Mouse (Mus musculus): Measurements from ENCODE around the gene Krtap29-1. TPM values are rescaled to one million over a fixed set of nuclear protein-coding genes. Genes with fewer than 3 reads are reported as not detected.

Krtap29-1 gene
- total and polyA plus RNA-seq, 3 experiments = not detected

DNA sequence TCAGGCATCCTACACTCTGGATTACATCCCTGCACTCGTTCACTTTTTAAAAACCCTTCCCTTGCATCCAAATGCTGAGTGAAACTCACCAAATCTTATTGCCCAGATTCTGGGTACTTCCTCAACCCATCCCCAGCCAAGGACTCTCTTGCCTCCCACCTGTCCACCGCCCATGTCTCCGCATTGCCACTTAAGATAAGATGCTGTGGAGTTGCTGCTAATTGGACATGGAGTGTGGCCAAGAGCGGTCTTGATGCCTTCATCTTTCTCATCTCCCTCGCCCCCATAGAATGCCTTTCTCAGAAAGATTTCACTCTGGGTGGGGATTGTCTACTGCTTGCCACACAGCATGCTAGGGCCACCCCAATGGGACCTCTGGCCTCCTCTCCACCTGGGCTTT lies 29.5 kb upstream of the Krtap29-1 start:
- no peak for TF ChIP-seq POLR2A (IDR thresholded peaks at IDR 0.05; ENCODE audit: insufficient read depth, low read depth, low read length)
- TF ChIP-seq EP300 (IDR thresholded peaks at IDR 0.05; ENCODE audit: insufficient read depth, low read depth, low read length) = no peak
- TF ChIP-seq CTCF (IDR thresholded peaks at IDR 0.05) = no peak
- 72% methylated on average over 5 of the region's 5 CpGs for WGBS
- intact Hi-C loops (cut with DNase I) = loop anchor here (10.0 kb wide), 1 partner anchor 544 kb away; no protein-coding TSS in a partner anchor
- Histone ChIP-seq H3K36me3 (ENCODE audit: control insufficient read depth, insufficient read depth, low read length) (no peaks in the 10 kb centered on the region), H3K27me3 (ENCODE audit: control insufficient read depth, insufficient read depth, low read length) (no peaks in the 10 kb centered on the region), H3K4me1 (ENCODE audit: control insufficient read depth, insufficient read depth, low read length) (no peaks in the 10 kb centered on the region), H3K4me3 (no peak overlapping the region), H3K79me2 (replicated peaks; ENCODE audit: control insufficient read depth, insufficient read depth, low read length) (no peaks in the 10 kb centered on the region), H3K27ac (no peak overlapping the region), H3K9ac (ENCODE audit: low read depth, low read length) (no peak overlapping the region)
- no peak for DNase-seq

DNA sequence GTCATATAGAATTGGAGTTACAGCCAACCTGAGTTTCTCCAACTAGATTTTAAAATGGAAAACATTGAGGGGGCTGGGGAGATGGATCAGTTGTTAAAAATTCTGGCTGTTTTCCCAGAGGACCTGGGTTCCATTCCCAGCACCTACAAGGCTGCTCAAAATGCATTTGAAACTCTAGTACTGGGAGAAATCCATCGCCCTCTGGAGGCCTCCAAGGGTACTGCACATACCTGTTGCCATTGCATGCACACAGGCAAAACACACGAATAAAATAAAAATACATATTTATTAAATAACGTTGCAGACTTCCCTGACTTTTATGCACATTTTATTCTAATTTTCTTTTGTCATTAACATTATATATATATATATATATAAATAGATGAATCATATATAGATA lies 27.8 kb upstream of the Krtap29-1 start:
- Histone ChIP-seq H3K36me3 (ENCODE audit: control insufficient read depth, insufficient read depth, low read length) (no peaks in the 10 kb centered on the region), H3K4me3 (no peak overlapping the region), H3K27ac (no peak overlapping the region), H3K79me2 (replicated peaks; ENCODE audit: control insufficient read depth, insufficient read depth, low read length) (no peaks in the 10 kb centered on the region), H3K4me1 (ENCODE audit: control insufficient read depth, insufficient read depth, low read length) (no peaks in the 10 kb centered on the region), H3K9ac (ENCODE audit: low read depth, low read length) (no peak overlapping the region), H3K27me3 (ENCODE audit: control insufficient read depth, insufficient read depth, low read length) (no peaks in the 10 kb centered on the region)
- DNase-seq = no peak
- WGBS = 51% methylated on average over 3 of the region's 3 CpGs
- TF ChIP-seq EP300 (IDR thresholded peaks at IDR 0.05; ENCODE audit: insufficient read depth, low read depth, low read length) (no peak), CTCF (IDR thresholded peaks at IDR 0.05) (peak; percentile 55)
- intact Hi-C loops (cut with DNase I) = loop anchor here (10.0 kb wide), 1 partner anchor 542 kb away; no protein-coding TSS in a partner anchor

DNA sequence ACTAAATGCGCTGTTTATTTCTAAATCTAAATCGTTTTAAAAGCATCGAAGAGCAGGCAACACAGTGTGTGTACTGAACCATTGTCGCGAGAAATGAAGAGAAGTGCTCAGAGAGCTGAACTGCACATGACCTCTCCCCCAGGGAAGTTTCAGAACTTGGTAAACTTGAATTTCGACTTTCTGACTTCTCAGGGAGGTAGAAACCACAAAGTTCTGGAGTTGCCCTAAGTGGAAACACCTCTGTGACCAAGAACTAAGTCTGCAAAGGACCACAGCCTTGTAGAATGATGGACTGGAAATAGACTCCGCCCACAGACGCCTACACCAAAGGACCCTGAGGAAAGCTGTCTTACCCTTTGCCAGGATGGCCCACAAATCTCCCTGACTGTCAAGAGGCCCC lies 27.1 kb upstream of the Krtap29-1 start:
- no peaks in the 10 kb centered on the region for H3K36me3 ChIP-seq (ENCODE audit: control insufficient read depth, insufficient read depth, low read length)
- DNase-seq = no peak
- intact Hi-C loops (cut with DNase I) = loop anchor here (10.0 kb wide), 1 partner anchor 541 kb away; no protein-coding TSS in a partner anchor
- TF ChIP-seq EP300 (IDR thresholded peaks at IDR 0.05; ENCODE audit: insufficient read depth, low read depth, low read length) (no peak), POLR2A (IDR thresholded peaks at IDR 0.05; ENCODE audit: insufficient read depth, low read depth, low read length) (no peak), CTCF (IDR thresholded peaks at IDR 0.05) (no peak)
- H3K4me1 ChIP-seq (ENCODE audit: control insufficient read depth, insufficient read depth, low read length) = no peaks in the 10 kb centered on the region
- 84% methylated on average over 8 of the region's 8 CpGs for WGBS
- H3K27me3 ChIP-seq (ENCODE audit: control insufficient read depth, insufficient read depth, low read length) = no peaks in the 10 kb centered on the region
- H3K27ac ChIP-seq = no peak overlapping the region
- H3K79me2 ChIP-seq (replicated peaks; ENCODE audit: control insufficient read depth, insufficient read depth, low read length) = no peaks in the 10 kb centered on the region
- no peak overlapping the region for H3K4me3 ChIP-seq
- H3K9ac ChIP-seq (ENCODE audit: low read depth, low read length) = no peak overlapping the region

DNA sequence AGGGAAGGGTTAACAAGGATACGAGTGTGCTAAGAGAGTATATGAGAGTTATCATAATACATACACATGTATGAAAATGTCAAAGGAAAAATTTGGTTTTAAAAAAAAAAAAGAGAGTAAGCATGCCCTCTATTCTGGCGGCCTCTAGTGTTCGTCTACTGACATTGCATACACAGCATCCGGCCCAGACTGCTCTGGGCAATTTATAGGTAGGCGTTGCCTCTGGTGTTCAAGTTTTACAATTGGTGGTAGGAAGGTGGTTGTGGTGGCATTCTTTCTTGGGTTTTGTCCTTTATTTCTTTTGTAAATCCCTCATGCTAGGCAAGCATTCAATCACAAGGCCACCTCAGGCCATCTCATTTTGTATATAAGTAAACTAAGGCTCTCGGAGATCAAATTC lies 26.0 kb upstream of the Krtap29-1 start:
- no peak overlapping the region for H3K9ac ChIP-seq (ENCODE audit: low read depth, low read length)
- H3K27ac ChIP-seq = no peak overlapping the region
- 17% methylated on average over 6 of the region's 6 CpGs for WGBS
- no peaks in the 10 kb centered on the region for H3K79me2 ChIP-seq (replicated peaks; ENCODE audit: control insufficient read depth, insufficient read depth, low read length)
- H3K36me3 ChIP-seq (ENCODE audit: control insufficient read depth, insufficient read depth, low read length) = no peaks in the 10 kb centered on the region
- TF ChIP-seq CTCF (IDR thresholded peaks at IDR 0.05) = peak; percentile 96
- TF ChIP-seq EP300 (IDR thresholded peaks at IDR 0.05; ENCODE audit: insufficient read depth, low read depth, low read length) = no peak
- no peak for TF ChIP-seq POLR2A (IDR thresholded peaks at IDR 0.05; ENCODE audit: insufficient read depth, low read depth, low read length)
- no peak overlapping the region for H3K4me3 ChIP-seq
- H3K27me3 ChIP-seq (ENCODE audit: control insufficient read depth, insufficient read depth, low read length) = no peaks in the 10 kb centered on the region
- DNase-seq = peak in 1 of 2 experiments; percentile 10
- intact Hi-C loops (cut with DNase I) = loop anchor here (10.0 kb wide), 1 partner anchor 540 kb away; no protein-coding TSS in a partner anchor
- H3K4me1 ChIP-seq (ENCODE audit: control insufficient read depth, insufficient read depth, low read length) = no peaks in the 10 kb centered on the region

DNA sequence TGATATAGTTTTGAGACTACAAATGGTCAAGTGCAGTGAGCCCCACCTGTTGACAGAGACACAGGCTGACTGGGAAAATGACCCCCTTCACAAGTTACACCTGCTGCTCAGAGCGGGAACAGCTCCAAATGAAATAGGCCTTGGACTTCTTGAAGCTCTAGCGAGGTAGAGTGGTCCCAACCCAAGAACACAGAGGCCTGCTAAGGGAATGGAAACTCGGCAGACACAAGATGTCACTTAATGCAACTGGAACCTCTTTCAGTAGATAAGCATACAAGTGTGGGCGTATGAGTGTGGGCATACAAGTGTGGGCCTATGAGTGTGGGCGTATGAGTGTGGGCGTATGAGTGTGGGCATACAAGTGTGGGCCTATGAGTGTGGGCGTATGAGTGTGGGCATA lies 20.2 kb upstream of the Krtap29-1 start:
- no peak overlapping the region for H3K27ac ChIP-seq
- no peak overlapping the region for H3K4me3 ChIP-seq
- no peaks in the 10 kb centered on the region for H3K79me2 ChIP-seq (replicated peaks; ENCODE audit: control insufficient read depth, insufficient read depth, low read length)
- H3K9ac ChIP-seq (ENCODE audit: low read depth, low read length) = no peak overlapping the region
- DNase-seq = no peak
- intact Hi-C loops (cut with DNase I) = no loop called here
- TF ChIP-seq EP300 (IDR thresholded peaks at IDR 0.05; ENCODE audit: insufficient read depth, low read depth, low read length) (no peak), POLR2A (IDR thresholded peaks at IDR 0.05; ENCODE audit: insufficient read depth, low read depth, low read length) (no peak), CTCF (IDR thresholded peaks at IDR 0.05) (no peak)
- no peaks in the 10 kb centered on the region; the same call in 1 of the 2 replicates for H3K27me3 ChIP-seq (ENCODE audit: control insufficient read depth, insufficient read depth, low read length)
- no peaks in the 10 kb centered on the region for H3K36me3 ChIP-seq (ENCODE audit: control insufficient read depth, insufficient read depth, low read length)
- no peaks in the 10 kb centered on the region for H3K4me1 ChIP-seq (ENCODE audit: control insufficient read depth, insufficient read depth, low read length)
- 83% methylated on average over 7 of the region's 7 CpGs for WGBS

DNA sequence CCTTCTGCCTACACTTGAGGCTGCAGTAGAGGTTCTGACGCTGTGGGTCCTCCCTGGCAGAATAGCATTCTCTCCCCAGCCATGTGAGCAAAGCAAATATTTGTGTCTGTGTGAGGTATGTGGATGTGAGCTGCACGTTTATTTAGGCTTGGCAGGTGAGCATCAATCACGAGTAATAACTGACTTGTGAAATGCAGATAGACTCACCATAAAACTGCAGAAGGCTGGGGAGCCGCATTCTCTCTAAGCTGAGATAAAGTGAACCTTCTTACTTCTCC lies 15.5 kb upstream of the Krtap29-1 start:
- Histone ChIP-seq H3K4me1 (ENCODE audit: control insufficient read depth, insufficient read depth, low read length) (no peaks in the 10 kb centered on the region), H3K4me3 (no peak overlapping the region), H3K27ac (no peak overlapping the region), H3K9ac (ENCODE audit: low read depth, low read length) (no peak overlapping the region), H3K36me3 (ENCODE audit: control insufficient read depth, insufficient read depth, low read length) (no peaks in the 10 kb centered on the region), H3K27me3 (ENCODE audit: control insufficient read depth, insufficient read depth, low read length) (peaks cover 7% of the 10 kb centered on the region), H3K79me2 (replicated peaks; ENCODE audit: control insufficient read depth, insufficient read depth, low read length) (no peaks in the 10 kb centered on the region)
- WGBS = 60% methylated on average over 4 of the region's 4 CpGs
- TF ChIP-seq CTCF (IDR thresholded peaks at IDR 0.05) (no peak), POLR2A (IDR thresholded peaks at IDR 0.05; ENCODE audit: insufficient read depth, low read depth, low read length) (no peak), EP300 (IDR thresholded peaks at IDR 0.05; ENCODE audit: insufficient read depth, low read depth, low read length) (no peak)
- DNase-seq = no peak
- intact Hi-C loops (cut with DNase I) = no loop called here

Measured in heart, adult 2 months (tissue).